In the genomic region with DNA sequence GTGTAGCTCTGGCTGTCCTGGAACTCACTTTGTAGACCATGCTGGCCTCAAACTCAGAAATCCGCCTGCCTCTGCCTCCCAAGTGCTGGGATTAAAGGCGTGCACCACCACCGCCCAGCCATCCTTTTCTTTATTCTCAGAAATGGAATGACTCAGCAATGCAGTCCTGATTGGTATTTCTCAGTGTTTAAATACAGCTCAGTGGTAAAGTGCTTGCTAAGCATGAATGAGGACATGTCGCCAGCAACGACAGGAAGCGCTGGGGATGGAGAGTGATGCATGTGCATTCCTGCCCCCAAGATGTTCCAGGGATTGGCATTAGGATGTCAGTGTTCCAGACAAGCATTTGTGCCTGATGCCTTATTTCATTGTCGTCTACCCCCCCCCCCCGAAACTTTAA, we compare ENCODE assay signal across 24 mouse cellular contexts. TPM values are rescaled to one million over a fixed set of nuclear protein-coding genes. Genes with fewer than 3 reads are reported as not detected.
DNase-seq lines count a peak whose midpoint lies in the region; ATAC-seq and TF ChIP-seq lines count a peak whose summit lies in the region.
"Had no signal": no experiment of that assay in that cellular context is flagged by ENCODE, and none has a peak within 500 bp of the region (broad histone marks: within the 10 kb centered on the region; RNA-seq: fewer than 3 reads in every experiment).

No protein-coding gene starts in this region.

- WGBS in liver, embryonic 14.5 days (ENCODE audit: insufficient replicate concordance) = 60% methylated on average over 8 of the region's 8 CpGs

- peak; percentile 25 for ATAC-seq in frontal cortex, adult (ENCODE audit: low TSS enrichment)
- ATAC-seq in megakaryocyte, adult 5-6 weeks (ENCODE audit: poor library complexity, severe bottlenecking) = no peak
- ATAC-seq in liver, embryonic 14.5 days (ENCODE audit: insufficient read depth) = no peak
- ATAC-seq: forebrain, postnatal 0 days had no signal

- H3K36me3 ChIP-seq in megakaryocyte, embryonic 14.5 days (replicated peaks; ENCODE audit: low read length) = peaks cover 90% of the 10 kb centered on the region
- peaks cover 82% of the 10 kb centered on the region for H3K36me3 ChIP-seq in liver, embryonic 14.5 days (replicated peaks; ENCODE audit: control insufficient read depth, insufficient read depth, low read depth)

- no peak for DNase-seq in frontal cortex, postnatal 10 days (ENCODE audit: low spot score in 2 of 2)
- no peak for DNase-seq in liver, embryonic 14.5 days (ENCODE audit: low read depth in 3 of 3, low spot score in 3 of 3)
- DNase-seq in thymus, postnatal 10 days (ENCODE audit: low spot score in 2 of 2) = no peak
- DNase-seq in thymus, postnatal 14 days = no peak
- DNase-seq: adrenal gland, adult 2 months; cerebellum, adult 11 months; cerebellum, postnatal 10 days; forebrain, postnatal 0 days; gastrocnemius, postnatal 10 days; heart, adult 18-20 months; heart, postnatal 10 days; kidney, postnatal 4 days; layer of hippocampus, adult 9-11 months; lung, postnatal 14 days had no signal

- peak overlapping the region; percentile 66 for H3K4me3 ChIP-seq in megakaryocyte, embryonic 14.5 days (replicated peaks)
- H3K4me3 ChIP-seq in liver, embryonic 14.5 days (ENCODE audit: insufficient read depth in 1 of 2, low read depth in 2 of 2, low read length in 2 of 2) = no peak overlapping the region
- H3K4me3 ChIP-seq: embryonic facial prominence, embryonic 12.5 days; hindbrain, embryonic 12.5 days; left cerebral cortex, adult 2 months; limb, embryonic 10.5 days; midbrain, embryonic 10.5 days had no signal

- no peak overlapping the region; the same call in none of the 2 replicates for H3K27ac ChIP-seq in liver, embryonic 14.5 days
- H3K27ac ChIP-seq: hindbrain, embryonic 12.5 days; limb, embryonic 10.5 days; midbrain, embryonic 10.5 days; stomach, postnatal 0 days had no signal

- TF ChIP-seq EP300 in liver, embryonic 14.5 days (IDR thresholded peaks at IDR 0.05; ENCODE audit: low read depth) = no peak

- no peak overlapping the region for H3K9ac ChIP-seq in liver, embryonic 14.5 days (replicated peaks)
- H3K9ac ChIP-seq: embryonic facial prominence, embryonic 12.5 days; forebrain, postnatal 0 days; hindbrain, embryonic 12.5 days had no signal

- peaks cover 99% of the 10 kb centered on the region for H3K4me1 ChIP-seq in megakaryocyte, embryonic 14.5 days
- peaks cover 39 to 63% of the 10 kb centered on the region in 2 experiments for H3K4me1 ChIP-seq in liver, embryonic 14.5 days (replicated peaks; ENCODE audit: control insufficient read depth in 2 of 2, insufficient read depth in 2 of 2, low read length in 1 of 2)

- no peaks in the 10 kb centered on the region for H3K9me3 ChIP-seq in megakaryocyte, embryonic 14.5 days
- no peaks in the 10 kb centered on the region for H3K9me3 ChIP-seq in liver, embryonic 14.5 days (ENCODE audit: control insufficient read depth, low read length)
- H3K9me3 ChIP-seq: embryonic facial prominence, embryonic 12.5 days; hindbrain, embryonic 12.5 days; limb, embryonic 10.5 days; midbrain, embryonic 10.5 days had no signal

- peak overlapping the region; percentile 99; the same call in 1 of the 2 replicates for H3K4me2 ChIP-seq in liver, embryonic 14.5 days (ENCODE audit: low read depth)
- H3K4me2 ChIP-seq: embryonic facial prominence, embryonic 12.5 days; hindbrain, embryonic 12.5 days had no signal

- no peaks in the 10 kb centered on the region for H3K27me3 ChIP-seq in megakaryocyte, embryonic 14.5 days (replicated peaks)
- H3K27me3 ChIP-seq in liver, embryonic 14.5 days (ENCODE audit: control insufficient read depth, insufficient read depth, low read length) = no peaks in the 10 kb centered on the region
- H3K27me3 ChIP-seq: embryonic facial prominence, embryonic 12.5 days; hindbrain, embryonic 12.5 days had no signal

- TF ChIP-seq CTCF in liver, embryonic 14.5 days (IDR thresholded peaks at IDR 0.05; ENCODE audit: low read depth) = no peak

RNA-seq across cellular contexts. Expression of gene Elmo3, which starts 2.0 kb away (rescaled TPM):
- 0.63 TPM in 1 of 2 replicates, not detected in the other for polyA plus RNA-seq in megakaryocyte, embryonic 14.5 days (2012; ENCODE audit: insufficient read depth, low replicate concordance)
- total RNA-seq in megakaryocyte, adult 5-6 weeks (2015) = 0.46 and 0.58 TPM in 2 replicates
- total RNA-seq in megakaryocyte, adult 5-6 weeks (2017) = 0.20 and 0.51 TPM in 2 replicates
- polyA plus RNA-seq in liver, embryonic 14.5 days (2012; rRNA removed) = 3.6 and 4.2 TPM in 2 replicates
- polyA plus RNA-seq in liver, embryonic 14.5 days (2014; fragmentation: Nextera tagmentation; extraction: Ambion mirVana) = 2.5 and 2.8 TPM in 2 replicates

RNA-seq across cellular contexts. Expression of gene E2f4, which starts 5.9 kb away (rescaled TPM):
- polyA plus RNA-seq in megakaryocyte, embryonic 14.5 days (2012; ENCODE audit: insufficient read depth, low replicate concordance) = 39.4 and 41.2 TPM in 2 replicates
- 75.8 and 76.8 TPM in 2 replicates for total RNA-seq in megakaryocyte, adult 5-6 weeks (2015)
- total RNA-seq in megakaryocyte, adult 5-6 weeks (2017) = 26.9 and 33.7 TPM in 2 replicates
- 275 and 297 TPM in 2 replicates for polyA plus RNA-seq in liver, embryonic 14.5 days (2012; rRNA removed)
- 206 and 227 TPM in 2 replicates for polyA plus RNA-seq in liver, embryonic 14.5 days (2014; fragmentation: Nextera tagmentation; extraction: Ambion mirVana)

RNA-seq across cellular contexts. Expression of gene Exoc3l, which starts 7.5 kb away (rescaled TPM):
- 76.3 and 141 TPM in 2 replicates for polyA plus RNA-seq in megakaryocyte, embryonic 14.5 days (2012; ENCODE audit: insufficient read depth, low replicate concordance)
- total RNA-seq in megakaryocyte, adult 5-6 weeks (2015) = 0.09 and 0.25 TPM in 2 replicates
- total RNA-seq in megakaryocyte, adult 5-6 weeks (2017) = 0.26 TPM in 1 of 2 replicates, not detected in the other
- polyA plus RNA-seq in liver, embryonic 14.5 days (2012; rRNA removed) = 6.2 and 6.5 TPM in 2 replicates
- 4.5 and 4.7 TPM in 2 replicates for polyA plus RNA-seq in liver, embryonic 14.5 days (2014; fragmentation: Nextera tagmentation; extraction: Ambion mirVana)
- total RNA-seq: monocyte, adult 5-6 weeks had no signal

RNA-seq across cellular contexts. Expression of gene 4931428F04Rik, which starts 13.7 kb away (rescaled TPM):
- 1.6 and 1.8 TPM in 2 replicates for polyA plus RNA-seq in megakaryocyte, embryonic 14.5 days (2012; ENCODE audit: insufficient read depth, low replicate concordance)
- 0.14 and 1.1 TPM in 2 replicates for total RNA-seq in megakaryocyte, adult 5-6 weeks (2015)
- total RNA-seq in megakaryocyte, adult 5-6 weeks (2017) = 0.18 and 0.94 TPM in 2 replicates
- polyA plus RNA-seq in liver, embryonic 14.5 days (2012; rRNA removed) = 1.3 and 1.6 TPM in 2 replicates
- polyA plus RNA-seq in liver, embryonic 14.5 days (2014; fragmentation: Nextera tagmentation; extraction: Ambion mirVana) = 0.48 and 0.62 TPM in 2 replicates
- total RNA-seq: monocyte, adult 5-6 weeks had no signal

RNA-seq across cellular contexts. Expression of gene Lrrc29, which starts 22.7 kb away (rescaled TPM):
- polyA plus RNA-seq in megakaryocyte, embryonic 14.5 days (2012; ENCODE audit: insufficient read depth, low replicate concordance) = 13.0 and 15.5 TPM in 2 replicates
- total RNA-seq in megakaryocyte, adult 5-6 weeks (2015) = 0.89 and 1.8 TPM in 2 replicates
- total RNA-seq in megakaryocyte, adult 5-6 weeks (2017) = 1.7 and 3.1 TPM in 2 replicates
- polyA plus RNA-seq in liver, embryonic 14.5 days (2012; rRNA removed) = 10.4 and 12.1 TPM in 2 replicates
- polyA plus RNA-seq in liver, embryonic 14.5 days (2014; fragmentation: Nextera tagmentation; extraction: Ambion mirVana) = 9.1 and 11.4 TPM in 2 replicates

Comparison
In these comparisons a context has a peak if more than half of its experiments do, and no peak if none do; other contexts are left out.
1. RNA of gene Exoc3l, which starts 7.5 kb away (polyA plus RNA-seq): 76.3 to 141 TPM in megakaryocyte, embryonic 14.5 days; 4.5 to 6.5 TPM in liver, embryonic 14.5 days; every median in the first group is over 10 times any median in the second.